Mouse (Mus musculus): ENCODE measurements around the gene Mif4gd. TPM values are rescaled to one million over a fixed set of nuclear protein-coding genes. Genes with fewer than 3 reads are reported as not detected.

The Mif4gd gene
- total and polyA plus RNA-seq, 3 experiments, result 51.3 to 94.0 (median 54.7) TPM

DNA sequence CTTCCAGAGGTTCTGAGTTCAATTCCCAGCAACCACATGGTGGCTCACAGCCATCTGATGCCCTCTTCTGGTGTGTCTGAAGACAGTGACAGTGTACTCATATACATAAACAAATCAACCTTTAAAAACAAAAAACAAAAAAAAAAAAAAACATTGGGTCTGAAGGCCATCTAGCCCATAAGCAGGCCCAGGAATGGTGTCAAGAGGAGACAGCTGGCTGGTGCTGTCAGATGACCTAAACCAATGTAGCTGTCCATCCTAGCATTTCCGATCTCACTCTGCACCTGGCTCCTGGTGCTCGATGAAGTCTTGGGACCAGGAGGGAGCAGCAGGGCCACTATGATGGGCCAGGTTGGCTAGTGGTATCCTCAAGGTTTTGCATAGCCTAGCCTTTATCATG is 29.9 kb upstream of the Mif4gd start:
- 89% methylated on average over 2 of the region's 2 CpGs for WGBS
- no peaks in the 10 kb centered on the region for H3K79me2 ChIP-seq (replicated peaks; ENCODE audit: control insufficient read depth, insufficient read depth, low read length)
- TF ChIP-seq POLR2A (IDR thresholded peaks at IDR 0.05; ENCODE audit: insufficient read depth, low read depth, low read length) (no peak), CTCF (IDR thresholded peaks at IDR 0.05) (no peak), EP300 (IDR thresholded peaks at IDR 0.05; ENCODE audit: insufficient read depth, low read depth, low read length) (no peak)
- H3K27ac ChIP-seq, result no peak overlapping the region
- H3K27me3 ChIP-seq (ENCODE audit: control insufficient read depth, insufficient read depth, low read length), result no peaks in the 10 kb centered on the region
- intact Hi-C loops (cut with DNase I), result no loop called here
- DNase-seq, result no peak
- H3K9ac ChIP-seq (ENCODE audit: low read depth, low read length), result no peak overlapping the region
- no peaks in the 10 kb centered on the region for H3K36me3 ChIP-seq (ENCODE audit: control insufficient read depth, insufficient read depth, low read length)
- H3K4me3 ChIP-seq, result no peak overlapping the region
- no peaks in the 10 kb centered on the region for H3K4me1 ChIP-seq (ENCODE audit: control insufficient read depth, insufficient read depth, low read length)

GRCm38 (mm10) chr11:115641664-115642036 is 28.9 kb upstream of the Mif4gd start:
- DNase-seq, result no peak
- intact Hi-C loops (cut with DNase I), result no loop called here
- Histone ChIP-seq H3K36me3 (ENCODE audit: control insufficient read depth, insufficient read depth, low read length) (no peaks in the 10 kb centered on the region), H3K79me2 (replicated peaks; ENCODE audit: control insufficient read depth, insufficient read depth, low read length) (no peaks in the 10 kb centered on the region), H3K9ac (ENCODE audit: low read depth, low read length) (no peak overlapping the region), H3K4me3 (no peak overlapping the region), H3K27me3 (ENCODE audit: control insufficient read depth, insufficient read depth, low read length) (no peaks in the 10 kb centered on the region), H3K4me1 (ENCODE audit: control insufficient read depth, insufficient read depth, low read length) (no peaks in the 10 kb centered on the region), H3K27ac (no peak overlapping the region)
- WGBS, result 84% methylated on average over 4 of the region's 4 CpGs
- TF ChIP-seq POLR2A (IDR thresholded peaks at IDR 0.05; ENCODE audit: insufficient read depth, low read depth, low read length), result no peak
- no peak for TF ChIP-seq CTCF (IDR thresholded peaks at IDR 0.05)
- no peak for TF ChIP-seq EP300 (IDR thresholded peaks at IDR 0.05; ENCODE audit: insufficient read depth, low read depth, low read length)

DNA sequence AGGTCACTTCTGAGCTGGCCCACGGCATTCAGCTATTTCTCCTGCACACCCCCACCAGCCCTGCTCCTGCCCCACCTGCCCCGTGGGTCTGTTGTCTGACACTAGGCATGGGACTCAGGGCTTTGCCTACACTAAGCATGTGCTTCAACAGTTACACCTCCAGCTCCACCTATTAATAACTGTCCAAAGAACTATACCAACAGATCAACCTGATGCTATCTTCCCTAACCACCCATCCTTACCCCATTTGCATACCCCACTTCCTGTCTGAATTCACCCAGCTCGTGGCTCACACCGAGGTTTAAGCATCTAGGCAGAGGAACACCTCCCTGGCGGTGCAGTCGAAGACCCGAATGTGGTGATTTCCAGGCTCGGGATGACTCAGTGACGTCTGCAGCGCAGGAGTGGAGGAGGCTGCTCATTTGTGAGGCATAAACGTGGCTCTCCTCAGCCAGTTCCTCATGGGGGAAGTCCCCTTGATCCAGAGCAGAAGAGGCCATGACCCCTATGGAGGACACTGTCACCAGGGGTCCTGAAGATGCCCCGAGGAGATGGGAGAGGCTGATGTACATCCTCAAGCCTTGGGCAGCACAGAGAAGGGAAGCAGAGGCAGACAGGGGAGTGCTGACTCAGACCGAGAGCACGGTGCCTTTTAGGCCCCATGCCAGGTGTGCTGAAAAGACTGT is 28.4 kb upstream of the Mif4gd start:
- intact Hi-C loops (cut with DNase I), result no loop called here
- TF ChIP-seq EP300 (IDR thresholded peaks at IDR 0.05; ENCODE audit: insufficient read depth, low read depth, low read length), result no peak
- TF ChIP-seq POLR2A (IDR thresholded peaks at IDR 0.05; ENCODE audit: insufficient read depth, low read depth, low read length), result no peak
- 0 out of 2 replicates have a peak, but pooled peaks have one; percentile 6 for TF ChIP-seq CTCF (IDR thresholded peaks at IDR 0.05)
- no peak overlapping the region for H3K27ac ChIP-seq

GRCm38 (mm10) chr11:115640311-115640828 is 27.6 kb upstream of the Mif4gd start:
- no peaks in the 10 kb centered on the region for H3K27me3 ChIP-seq (ENCODE audit: control insufficient read depth, insufficient read depth, low read length)
- H3K4me1 ChIP-seq (ENCODE audit: control insufficient read depth, insufficient read depth, low read length), result no peaks in the 10 kb centered on the region
- no peaks in the 10 kb centered on the region for H3K36me3 ChIP-seq (ENCODE audit: control insufficient read depth, insufficient read depth, low read length)
- no peak overlapping the region for H3K9ac ChIP-seq (ENCODE audit: low read depth, low read length)
- TF ChIP-seq CTCF (IDR thresholded peaks at IDR 0.05) (no peak), POLR2A (IDR thresholded peaks at IDR 0.05; ENCODE audit: insufficient read depth, low read depth, low read length) (no peak), EP300 (IDR thresholded peaks at IDR 0.05; ENCODE audit: insufficient read depth, low read depth, low read length) (no peak)
- no peak overlapping the region for H3K27ac ChIP-seq
- H3K79me2 ChIP-seq (replicated peaks; ENCODE audit: control insufficient read depth, insufficient read depth, low read length), result no peaks in the 10 kb centered on the region
- WGBS, result 84% methylated on average over 3 of the region's 4 CpGs
- intact Hi-C loops (cut with DNase I), result no loop called here
- DNase-seq, result no peak
- H3K4me3 ChIP-seq, result no peak overlapping the region

More for the DNA sequence above, 28.4 kb upstream of the Mif4gd start:
- DNase-seq, result peak in 1 of 2 experiments; percentile 46
- Histone ChIP-seq H3K79me2 (replicated peaks; ENCODE audit: control insufficient read depth, insufficient read depth, low read length) (no peaks in the 10 kb centered on the region), H3K36me3 (ENCODE audit: control insufficient read depth, insufficient read depth, low read length) (no peaks in the 10 kb centered on the region), H3K4me3 (no peak overlapping the region), H3K4me1 (ENCODE audit: control insufficient read depth, insufficient read depth, low read length) (no peaks in the 10 kb centered on the region), H3K9ac (ENCODE audit: low read depth, low read length) (no peak overlapping the region), H3K27me3 (ENCODE audit: control insufficient read depth, insufficient read depth, low read length) (no peaks in the 10 kb centered on the region)
- 40% methylated on average over 14 of the region's 14 CpGs for WGBS

GRCm38 (mm10) chr11:115639540-115639939 is 26.8 kb upstream of the Mif4gd start:
- no peak for DNase-seq
- TF ChIP-seq EP300 (IDR thresholded peaks at IDR 0.05; ENCODE audit: insufficient read depth, low read depth, low read length) (no peak), POLR2A (IDR thresholded peaks at IDR 0.05; ENCODE audit: insufficient read depth, low read depth, low read length) (no peak), CTCF (IDR thresholded peaks at IDR 0.05) (no peak)
- 72% methylated on average over 4 of the region's 4 CpGs for WGBS
- Histone ChIP-seq H3K27me3 (ENCODE audit: control insufficient read depth, insufficient read depth, low read length) (no peaks in the 10 kb centered on the region), H3K4me1 (ENCODE audit: control insufficient read depth, insufficient read depth, low read length) (no peaks in the 10 kb centered on the region), H3K36me3 (ENCODE audit: control insufficient read depth, insufficient read depth, low read length) (no peaks in the 10 kb centered on the region), H3K27ac (no peak overlapping the region), H3K79me2 (replicated peaks; ENCODE audit: control insufficient read depth, insufficient read depth, low read length) (no peaks in the 10 kb centered on the region), H3K9ac (ENCODE audit: low read depth, low read length) (no peak overlapping the region), H3K4me3 (no peak overlapping the region)
- intact Hi-C loops (cut with DNase I), result no loop called here
